Mouse (Mus musculus) MEL (cell line): ENCODE data around the gene Cav3. TPM values are rescaled to one million over a fixed set of nuclear protein-coding genes. Genes with fewer than 3 reads are reported as not detected.

Source experiments
- DNase-seq: peaks from one replicate; pipeline ENCODE4 v3.0.0; 2011; ENCODE audit warnings: low read depth, low spot score
- H3K27ac ChIP-seq: 2 replicates; pipeline ENCODE4 v1.5.1; 2012; ENCODE audit warnings: low read depth, mild to moderate bottlenecking, control low read depth, low read length, moderate library complexity; ENCODE audit not compliant: control insufficient read depth
- H3K27me3 ChIP-seq, 2 experiments: fragments of 150-350 bp in 1 of 2; sonication (generic) in 1 of 2; 2 replicates each; pipeline ENCODE4 v1.6.1; 2012; ENCODE audit warnings: low read length in 2 of 2, mild to moderate bottlenecking in 2 of 2, improper control_type of control experiment in 1 of 2, moderate library complexity in 1 of 2; ENCODE audit not compliant: insufficient read depth in 2 of 2, control insufficient read depth in 1 of 2
- H3K36me3 ChIP-seq, 2 experiments: 2 replicates each; pipeline ENCODE4 v1.6.1; 2012 to 2014; ENCODE audit warnings: low read length in 2 of 2, improper control_type of control experiment in 1 of 2, inconsistent platforms in 1 of 2, mild to moderate bottlenecking in 1 of 2; ENCODE audit not compliant: insufficient read depth in 2 of 2, control insufficient read depth in 1 of 2
- H3K4me1 ChIP-seq, 2 experiments: fragments of 150-350 bp in 1 of 2; sonication (generic) in 1 of 2; 2 replicates each; pipeline ENCODE4 v1.6.1; 2012; ENCODE audit warnings: low read length in 2 of 2, improper control_type of control experiment in 1 of 2, mild to moderate bottlenecking in 1 of 2; ENCODE audit not compliant: insufficient read depth in 2 of 2, control insufficient read depth in 1 of 2
- H3K4me3 ChIP-seq, 2 experiments: fragments of 150-350 bp in 1 of 2; sonication (generic) in 1 of 2; 2 replicates each; pipeline ENCODE4 v1.5.1; 2012; ENCODE audit warnings: low read depth in 2 of 2, low read length in 2 of 2, mild to moderate bottlenecking in 2 of 2, moderate library complexity in 2 of 2, control low read depth in 1 of 2, improper control_type of control experiment in 1 of 2; ENCODE audit not compliant: control insufficient read depth in 1 of 2, insufficient read depth in 1 of 2
- H3K79me2 ChIP-seq: 2 replicates; pipeline ENCODE4 v1.6.1; 2012; ENCODE audit warnings: mild to moderate bottlenecking, low read length, moderate library complexity; ENCODE audit not compliant: control insufficient read depth, poor library complexity, insufficient read depth
- H3K9ac ChIP-seq: 2 replicates; pipeline ENCODE4 v1.6.1; 2012; ENCODE audit warnings: low read depth, mild to moderate bottlenecking, control low read depth, low read length, moderate library complexity; ENCODE audit not compliant: control insufficient read depth, poor library complexity, severe bottlenecking
- H3K9me3 ChIP-seq: fragments of 150-350 bp; sonication (generic); replicated peaks from 2 replicates; pipeline ENCODE4 v1.6.1; 2012; ENCODE audit warnings: mild to moderate bottlenecking, low read length, improper control_type of control experiment, moderate library complexity; ENCODE audit not compliant: insufficient read depth
- BHLHE40 ChIP-seq: IDR thresholded peaks from 2 replicates; pipeline ENCODE4 v1.6.1; 2012; ENCODE audit warnings: low read depth, mild to moderate bottlenecking, inconsistent platforms, low read length, improper control_type of control experiment, borderline replicate concordance
- CHD1 ChIP-seq: IDR thresholded peaks from 2 replicates; pipeline ENCODE4 v1.6.1; 2012; ENCODE audit warnings: low read depth, mild to moderate bottlenecking, inconsistent platforms, low read length, improper control_type of control experiment
- E2F4 ChIP-seq: IDR thresholded peaks from 2 replicates; pipeline ENCODE4 v1.6.1; 2011; ENCODE audit warnings: low read depth, low read length, improper control_type of control experiment, borderline replicate concordance
- GABPA ChIP-seq: IDR thresholded peaks from 2 replicates; pipeline ENCODE4 v1.6.1; 2012; ENCODE audit warnings: low read depth, mild to moderate bottlenecking, inconsistent platforms, low read length, improper control_type of control experiment, moderate library complexity
- JUND ChIP-seq: IDR thresholded peaks from 2 replicates; pipeline ENCODE4 v1.6.1; 2011; ENCODE audit warnings: low read depth, mild to moderate bottlenecking, improper control_type of control experiment, low read length
- MEF2A ChIP-seq: IDR thresholded peaks from 2 replicates; pipeline ENCODE4 v1.6.1; 2014; ENCODE audit warnings: low read depth, mild to moderate bottlenecking, inconsistent platforms, low read length, improper control_type of control experiment; ENCODE audit not compliant: poor library complexity, insufficient replicate concordance, severe bottlenecking; ENCODE audit errors: extremely low read depth
- MXI1 ChIP-seq: IDR thresholded peaks from 2 replicates; pipeline ENCODE4 v1.6.1; 2011; ENCODE audit warnings: mild to moderate bottlenecking, low read depth, low read length, improper control_type of control experiment
- MYB ChIP-seq: IDR thresholded peaks from 2 replicates; pipeline ENCODE4 v1.6.1; 2011; ENCODE audit warnings: mild to moderate bottlenecking, low read depth, low read length, improper control_type of control experiment
- MYC ChIP-seq: IDR thresholded peaks from 2 replicates; pipeline ENCODE4 v1.6.1; 2011; ENCODE audit warnings: low read depth, mild to moderate bottlenecking, low read length, improper control_type of control experiment, moderate library complexity
- NRF1 ChIP-seq: IDR thresholded peaks from 2 replicates; pipeline ENCODE4 v1.6.1; 2014; ENCODE audit warnings: low read depth, mild to moderate bottlenecking, inconsistent platforms, low read length, improper control_type of control experiment, moderate library complexity; ENCODE audit not compliant: poor library complexity, insufficient read depth, severe bottlenecking
- POLR2A ChIP-seq, 2 experiments: IDR thresholded peaks; 2 replicates each; pipeline ENCODE4 v1.6.1; 2011 to 2012; ENCODE audit warnings: low read length in 2 of 2, mild to moderate bottlenecking in 2 of 2, control low read depth in 1 of 2, improper control_type of control experiment in 1 of 2, low read depth in 1 of 2, moderate library complexity in 1 of 2; ENCODE audit not compliant: control insufficient read depth in 1 of 2, insufficient read depth in 1 of 2, poor library complexity in 1 of 2
- POLR2AphosphoS2 ChIP-seq: IDR thresholded peaks from 2 replicates; pipeline ENCODE4 v1.6.1; 2011; ENCODE audit warnings: low read length, improper control_type of control experiment
- POLR2AphosphoS5 ChIP-seq: IDR thresholded peaks from 2 replicates; pipeline ENCODE4 v1.6.1; 2012; ENCODE audit warnings: low read depth, borderline replicate concordance, mild to moderate bottlenecking, inconsistent platforms, low read length, moderate library complexity, mixed read lengths
- RAD21 ChIP-seq: IDR thresholded peaks from 2 replicates; pipeline ENCODE4 v1.6.1; 2011; ENCODE audit warnings: mild to moderate bottlenecking, low read depth, low read length, improper control_type of control experiment
- RCOR1 ChIP-seq: IDR thresholded peaks from 2 replicates; pipeline ENCODE4 v1.6.1; 2012; ENCODE audit warnings: low read depth, mild to moderate bottlenecking, inconsistent platforms, low read length, improper control_type of control experiment
- SIN3A ChIP-seq: IDR thresholded peaks from 2 replicates; pipeline ENCODE4 v1.6.1; 2012; ENCODE audit warnings: low read length, improper control_type of control experiment, inconsistent platforms
- TBP ChIP-seq: IDR thresholded peaks from 2 replicates; pipeline ENCODE4 v1.8.0; 2011; ENCODE audit warnings: low read depth, low read length, improper control_type of control experiment
- TCF12 ChIP-seq: IDR thresholded peaks from 2 replicates; pipeline ENCODE4 v1.6.1; 2014; ENCODE audit warnings: low read depth, mild to moderate bottlenecking, inconsistent platforms, low read length, improper control_type of control experiment, moderate library complexity
- UBTF ChIP-seq: IDR thresholded peaks from 2 replicates; pipeline ENCODE4 v1.6.1; 2012; ENCODE audit warnings: low read depth, mild to moderate bottlenecking, inconsistent platforms, low read length, improper control_type of control experiment, moderate library complexity, borderline replicate concordance; ENCODE audit not compliant: insufficient read depth
- ZMIZ1 ChIP-seq: IDR thresholded peaks from 2 replicates; pipeline ENCODE4 v1.6.1; 2012; ENCODE audit warnings: low read depth, mild to moderate bottlenecking, inconsistent platforms, low read length, improper control_type of control experiment, moderate library complexity
- polyA plus RNA-seq, 2 experiments: library from polyadenylated mRNA; stranded (reverse) in 1 of 2; unstranded in 1 of 2; fragments of >175 nt in 1 of 2; fragments of >200 nt in 1 of 2; gene quantifications; 2 replicates each; pipeline versions ENCODE4 v1.2.1 to v1.2.4; 2012; ENCODE audit warnings: low replicate concordance in 2 of 2, low read depth in 1 of 2; ENCODE audit not compliant: insufficient read length in 2 of 2, insufficient read depth in 1 of 2, missing spikeins in 1 of 2
- total RNA-seq: library from RNA; depleted of rRNA; stranded (reverse); fragments of 300-350 nt; gene quantifications from 2 replicates; pipeline ENCODE4 v1.2.3, GENCODE M21; 2012

The Cav3 gene
- total and polyA plus RNA-seq, 3 experiments = not detected

GRCm38 (mm10) chr6:112495219-112495618 lies 35.9 kb downstream of the Cav3 start:
- DNase-seq = no peak
- Histone ChIP-seq H3K4me1 (no peaks in the 10 kb centered on the region), H3K27me3 (no peaks in the 10 kb centered on the region), H3K9ac (no peak overlapping the region), H3K9me3 (no peaks in the 10 kb centered on the region), H3K27ac (no peak overlapping the region), H3K4me3 (no peak overlapping the region), H3K79me2 (no peaks in the 10 kb centered on the region), H3K36me3 (no peaks in the 10 kb centered on the region)
- no peak for TF ChIP-seq POLR2A (IDR thresholded peaks at IDR 0.05; ENCODE audit: control insufficient read depth in 1 of 2, insufficient read depth in 1 of 2, low read depth in 1 of 2, low read length in 2 of 2, poor library complexity in 1 of 2)
- TF ChIP-seq RCOR1 = no peak
- no peak for TF ChIP-seq MYB
- TF ChIP-seq RAD21 = no peak
- TF ChIP-seq MYC = no peak
- TF ChIP-seq MEF2A = no peak
- TF ChIP-seq POLR2AphosphoS2 = no peak
- TF ChIP-seq POLR2AphosphoS5 = no peak
- TF ChIP-seq UBTF = no peak
- no peak for TF ChIP-seq NRF1
- no peak for TF ChIP-seq MXI1
- no peak for TF ChIP-seq ZMIZ1
- TF ChIP-seq TCF12 = no peak
- TF ChIP-seq BHLHE40 = no peak
- no peak for TF ChIP-seq TBP

GRCm38 (mm10) chr6:112496291-112497060 lies 37.2 kb downstream of the Cav3 start:
- no peak overlapping the region for H3K9ac ChIP-seq
- TF ChIP-seq JUND = no peak
- no peak for TF ChIP-seq E2F4
- no peak for TF ChIP-seq BHLHE40
- no peak for TF ChIP-seq SIN3A
- TF ChIP-seq POLR2AphosphoS5 = no peak
- TF ChIP-seq TBP = no peak
- no peak for TF ChIP-seq GABPA
- no peak for TF ChIP-seq CHD1
- no peak for TF ChIP-seq MYB
- TF ChIP-seq UBTF = no peak
- TF ChIP-seq, all 39 proteins: peak for 0
- no peak for DNase-seq
- Histone ChIP-seq H3K79me2 (no peaks in the 10 kb centered on the region), H3K4me1 (no peaks in the 10 kb centered on the region), H3K4me3 (no peak overlapping the region), H3K36me3 (no peaks in the 10 kb centered on the region), H3K27ac (no peak overlapping the region), H3K9me3 (no peaks in the 10 kb centered on the region), H3K27me3 (no peaks in the 10 kb centered on the region)
